Mouse (Mus musculus) CH12.LX (cell line): ENCODE measurements around the gene Slc22a4. TPM values are rescaled to one million over a fixed set of nuclear protein-coding genes. Genes with fewer than 3 reads are reported as not detected.

Experiments used
- DNase-seq: peaks from one replicate; pipeline ENCODE4 v3.0.0-alpha.2; 2013; ENCODE audit errors: extremely low read depth
- H3K27ac ChIP-seq: 2 replicates; pipeline ENCODE4 v1.5.1; 2012; ENCODE audit warnings: low read depth, mild to moderate bottlenecking, control low read depth, moderate library complexity; ENCODE audit not compliant: insufficient read depth
- H3K27me3 ChIP-seq: replicated peaks from 2 replicates; pipeline ENCODE3; 2012; ENCODE audit warnings: inconsistent platforms
- H3K36me3 ChIP-seq, 2 experiments: replicated peaks in 1 of 2; 2 replicates each; pipeline versions ENCODE3 to v1.6.1; 2012; ENCODE audit warnings: inconsistent platforms in 1 of 2, low read length in 1 of 2, mild to moderate bottlenecking in 1 of 2, mixed read lengths in 1 of 2, moderate library complexity in 1 of 2; ENCODE audit not compliant: control insufficient read depth in 1 of 2, insufficient read depth in 1 of 2
- H3K4me1 ChIP-seq, 2 experiments: 2 replicates each; pipeline ENCODE4 v1.6.1; 2012; ENCODE audit warnings: inconsistent platforms in 1 of 2, moderate library complexity in 1 of 2; ENCODE audit not compliant: insufficient read depth in 2 of 2, control insufficient read depth in 1 of 2
- H3K4me2 ChIP-seq: 2 replicates; pipeline ENCODE4 v1.6.1; 2012; ENCODE audit warnings: low read depth, mild to moderate bottlenecking, control low read depth; ENCODE audit not compliant: poor library complexity, insufficient read depth, severe bottlenecking
- H3K4me3 ChIP-seq, 3 experiments: fragments of 150-350 bp in 1 of 3; sonication (generic) in 1 of 3; replicated peaks in 1 of 3; 2 replicates each; pipeline versions ENCODE3 to v1.5.1; 2011 to 2012; ENCODE audit warnings: low read depth in 2 of 3, low read length in 2 of 3, mild to moderate bottlenecking in 2 of 3, moderate library complexity in 2 of 3, control low read depth in 1 of 3, improper control_type of control experiment in 1 of 3, inconsistent platforms in 1 of 3, mixed read lengths in 1 of 3; ENCODE audit not compliant: poor library complexity in 1 of 3
- H3K79me2 ChIP-seq: replicated peaks from 2 replicates; pipeline ENCODE4 v1.6.1; 2012; ENCODE audit warnings: mild to moderate bottlenecking, moderate library complexity; ENCODE audit not compliant: control insufficient read depth, poor library complexity, insufficient read depth, severe bottlenecking; ENCODE audit errors: extremely low read depth
- H3K9ac ChIP-seq: 2 replicates; pipeline ENCODE4 v1.6.1; 2012; ENCODE audit warnings: low read depth, mild to moderate bottlenecking, control low read depth, moderate library complexity; ENCODE audit not compliant: insufficient read depth
- H3K9me3 ChIP-seq: replicated peaks from 2 replicates; pipeline ENCODE3; 2012; ENCODE audit warnings: low read length, inconsistent platforms, mixed read lengths
- BHLHE40 ChIP-seq: IDR thresholded peaks from 2 replicates; pipeline ENCODE4 v1.6.1; 2011; ENCODE audit warnings: mild to moderate bottlenecking, low read depth, low read length, improper control_type of control experiment
- CHD2 ChIP-seq: IDR thresholded peaks from 2 replicates; pipeline ENCODE4 v1.6.1; 2011; ENCODE audit warnings: low read length, improper control_type of control experiment
- E2F4 ChIP-seq: IDR thresholded peaks from 2 replicates; pipeline ENCODE4 v1.6.1; 2011; ENCODE audit warnings: low read depth, low read length, improper control_type of control experiment; ENCODE audit not compliant: insufficient replicate concordance
- ELF1 ChIP-seq: IDR thresholded peaks from 2 replicates; pipeline ENCODE4 v1.6.1; 2014; ENCODE audit warnings: low read depth, mild to moderate bottlenecking, inconsistent platforms, low read length, improper control_type of control experiment
- EP300 ChIP-seq: IDR thresholded peaks from 2 replicates; pipeline ENCODE4 v1.6.1; 2011; ENCODE audit warnings: low read length, improper control_type of control experiment
- IRF4 ChIP-seq: IDR thresholded peaks from 2 replicates; pipeline ENCODE4 v1.6.1; 2014; ENCODE audit warnings: low read depth, mild to moderate bottlenecking, inconsistent platforms, low read length, improper control_type of control experiment
- JUN ChIP-seq: IDR thresholded peaks from 2 replicates; pipeline ENCODE4 v1.6.1; 2011; ENCODE audit warnings: low read depth, mild to moderate bottlenecking, low read length, improper control_type of control experiment, moderate library complexity; ENCODE audit not compliant: insufficient read depth
- MAX ChIP-seq: IDR thresholded peaks from 2 replicates; pipeline ENCODE4 v1.6.1; 2011; ENCODE audit warnings: low read length, improper control_type of control experiment
- MXI1 ChIP-seq: IDR thresholded peaks from 2 replicates; pipeline ENCODE4 v1.6.1; 2011; ENCODE audit warnings: mild to moderate bottlenecking, low read depth, low read length, improper control_type of control experiment
- MYC ChIP-seq: IDR thresholded peaks from 2 replicates; pipeline ENCODE4 v1.6.1; 2011; ENCODE audit warnings: low read depth, mild to moderate bottlenecking, improper control_type of control experiment, low read length
- POLR2A ChIP-seq: IDR thresholded peaks from 2 replicates; pipeline ENCODE4 v1.6.1; 2011; ENCODE audit warnings: low read depth, mild to moderate bottlenecking, improper control_type of control experiment, low read length
- RAD21 ChIP-seq: IDR thresholded peaks from 2 replicates; pipeline ENCODE4 v1.6.1; 2011; ENCODE audit warnings: low read depth, mild to moderate bottlenecking, low read length, improper control_type of control experiment, moderate library complexity
- RCOR1 ChIP-seq: conservative IDR thresholded peaks from 2 replicates; pipeline ENCODE4 v1.6.1; 2012; ENCODE audit warnings: low read depth, mild to moderate bottlenecking, inconsistent platforms, low read length, improper control_type of control experiment
- SMC3 ChIP-seq: IDR thresholded peaks from 2 replicates; pipeline ENCODE4 v1.6.1; 2011; ENCODE audit warnings: low read depth, low read length, improper control_type of control experiment
- TBP ChIP-seq: conservative IDR thresholded peaks from 2 replicates; pipeline ENCODE4 v1.6.1; 2011; ENCODE audit warnings: low read depth, low read length, improper control_type of control experiment
- TCF12 ChIP-seq: IDR thresholded peaks from 2 replicates; pipeline ENCODE4 v1.6.1; 2014; ENCODE audit warnings: low read depth, mild to moderate bottlenecking, inconsistent platforms, low read length, improper control_type of control experiment
- USF2 ChIP-seq: conservative IDR thresholded peaks from 2 replicates; pipeline ENCODE4 v1.6.1; 2011; ENCODE audit warnings: low read depth, low read length, improper control_type of control experiment
- dilution Hi-C: fragments of 300-500 bp; cut with MboI; formaldehyde crosslinking; loops from 2 replicates; pipeline ENCODE4 v1.14.3; 2020; ENCODE audit warnings: low sequenced_read_pairs; ENCODE audit not compliant: extremely low pct_unique_long_range_greater_than_20kb, extremely low pct_ligation_motif_present
- in situ Hi-C: fragments of 300-500 bp; cut with MboI; formaldehyde crosslinking; loops from 3 replicates; pipeline ENCODE4 v1.14.3; 2019; ENCODE audit warnings: low sequenced_read_pairs, low pct_ligation_motif_present, low pct_unique_long_range_greater_than_20kb, mixed read lengths
- polyA plus RNA-seq: library from polyadenylated mRNA; unstranded; fragments of >175 nt; gene quantifications from 2 replicates; pipeline ENCODE4 v1.2.1, GENCODE M21; 2012; ENCODE audit warnings: low read depth; ENCODE audit not compliant: insufficient read length
- total RNA-seq, 2 experiments: library from RNA; depleted of rRNA; stranded (reverse); fragments of 300-350 nt in 1 of 2; fragments of >200 nt in 1 of 2; gene quantifications; 2 replicates each; pipeline ENCODE4 v1.2.3; 2012 to 2014

Gene Slc22a4
- total and polyA plus RNA-seq, 3 experiments: not detected

GRCm38 (mm10) chr11:54062753-54063471 is 35.0 kb upstream of the Slc22a4 start:
- H3K27ac ChIP-seq: no peak overlapping the region
- in situ Hi-C loops: no loop called here
- H3K4me2 ChIP-seq: no peak overlapping the region

GRCm38 (mm10) chr11:54062086-54062752 is 34.3 kb upstream of the Slc22a4 start:
- no peaks in the 10 kb centered on the region for H3K9me3 ChIP-seq
- no peaks in the 10 kb centered on the region for H3K79me2 ChIP-seq
- H3K4me1 ChIP-seq: peaks cover 3 to 14% of the 10 kb centered on the region in 2 experiments; a peak in 3 of 4 replicates
- no peak for TF ChIP-seq JUN
- no peak for TF ChIP-seq IRF4
- no peak for TF ChIP-seq BHLHE40
- TF ChIP-seq E2F4: no peak
- TF ChIP-seq MAX: no peak
- no peak for TF ChIP-seq USF2
- no peak for TF ChIP-seq ELF1
- no peak for TF ChIP-seq SMC3
- TF ChIP-seq MXI1: no peak
- no peak for TF ChIP-seq POLR2A
- TF ChIP-seq TBP: no peak
- TF ChIP-seq TCF12: no peak
- TF ChIP-seq RAD21: no peak
- no peak for TF ChIP-seq RCOR1
- in situ Hi-C loops (no loop called here), dilution Hi-C loops (no loop called here)
- DNase-seq: peak; percentile 26
- no peaks in the 10 kb centered on the region for H3K36me3 ChIP-seq
- peaks cover 2% of the 10 kb centered on the region for H3K27me3 ChIP-seq
- no peak overlapping the region for H3K4me3 ChIP-seq
- H3K9ac ChIP-seq: no peak overlapping the region
- no peak overlapping the region for H3K27ac ChIP-seq
- H3K4me2 ChIP-seq: no peak overlapping the region

More at GRCm38 (mm10) chr11:54062753-54063471, 35.0 kb upstream of the Slc22a4 start:
- Histone ChIP-seq H3K79me2 (no peaks in the 10 kb centered on the region), H3K4me3 (no peak overlapping the region), H3K9ac (no peak overlapping the region), H3K36me3 (no peaks in the 10 kb centered on the region), H3K9me3 (no peaks in the 10 kb centered on the region), H3K4me1 (peaks cover 3 to 18% of the 10 kb centered on the region in 2 experiments; a peak in 3 of 4 replicates), H3K27me3 (peaks cover 2% of the 10 kb centered on the region)
- TF ChIP-seq MXI1: no peak
- TF ChIP-seq MYC: no peak
- TF ChIP-seq CHD2: 0 out of 2 replicates have a peak, but pooled peaks have one; percentile 22
- no peak for TF ChIP-seq EP300
- DNase-seq: no peak
- dilution Hi-C loops: no loop called here
